Mouse (Mus musculus) liver, embryonic 14.5 days (tissue): Measurements from ENCODE around the gene Tnn. TPM values are rescaled to one million over a fixed set of nuclear protein-coding genes. Genes with fewer than 3 reads are reported as not detected.

Experiments
- ATAC-seq: fragments of 200-750 bp; cut with Nextera tagmentation; 2 replicates; pipeline ENCODE4 v1.8.0; 2017; ENCODE audit warnings: moderate number of reproducible peaks, mild to moderate bottlenecking, moderate library complexity; ENCODE audit not compliant: insufficient read depth
- DNase-seq, 3 experiments: peaks; one replicate each; pipeline ENCODE4 v3.0.0-alpha.2; 2012 to 2013; ENCODE audit warnings: low read depth in 3 of 3, low spot score in 3 of 3
- H3K27ac ChIP-seq: fragments of 300-500 bp; sonication (generic); 2 replicates; pipeline ENCODE4 v1.5.1; 2014; ENCODE audit warnings: moderate library complexity, mild to moderate bottlenecking, control low read depth, inconsistent platforms
- H3K27me3 ChIP-seq: fragments of 300-500 bp; sonication (generic); 2 replicates; pipeline ENCODE4 v1.6.1; 2014; ENCODE audit warnings: mild to moderate bottlenecking, low read length, moderate library complexity; ENCODE audit not compliant: control insufficient read depth, insufficient read depth
- H3K36me3 ChIP-seq: fragments of 300-500 bp; sonication (generic); replicated peaks from 2 replicates; pipeline ENCODE4 v1.6.1; 2014; ENCODE audit warnings: low read depth; ENCODE audit not compliant: control insufficient read depth, insufficient read depth
- H3K4me1 ChIP-seq, 2 experiments: fragments of 200-500 bp in 1 of 2; fragments of 300-500 bp in 1 of 2; sonication (generic) in 1 of 2; replicated peaks; 2 replicates each; pipeline ENCODE4 v1.6.1; 2012 to 2014; ENCODE audit warnings: antibody characterized with exemption in 1 of 2, inconsistent platforms in 1 of 2, low read length in 1 of 2; ENCODE audit not compliant: control insufficient read depth in 2 of 2, insufficient read depth in 2 of 2
- H3K4me2 ChIP-seq: fragments of 300-500 bp; sonication (generic); 2 replicates; pipeline ENCODE4 v1.6.1; 2014; ENCODE audit warnings: low read depth, mild to moderate bottlenecking, control low read depth, moderate library complexity
- H3K4me3 ChIP-seq, 2 experiments: fragments of 200-500 bp in 1 of 2; fragments of 300-500 bp in 1 of 2; sonication (generic) in 1 of 2; 2 replicates each; pipeline ENCODE4 v1.5.1; 2012 to 2014; ENCODE audit warnings: low read depth in 2 of 2, low read length in 2 of 2, mild to moderate bottlenecking in 2 of 2, control low read depth in 1 of 2, inconsistent platforms in 1 of 2, moderate library complexity in 1 of 2; ENCODE audit not compliant: insufficient read depth in 1 of 2
- H3K9ac ChIP-seq: fragments of 300-500 bp; sonication (generic); replicated peaks from 2 replicates; pipeline ENCODE4 v1.6.1; 2014; ENCODE audit warnings: mild to moderate bottlenecking, control low read depth, moderate library complexity
- H3K9me3 ChIP-seq: fragments of 300-500 bp; sonication (generic); 2 replicates; pipeline ENCODE4 v1.6.1; 2016; ENCODE audit warnings: low read length, mixed read lengths; ENCODE audit not compliant: control insufficient read depth
- CTCF ChIP-seq: IDR thresholded peaks from 2 replicates; pipeline ENCODE4 v1.5.1; 2016; ENCODE audit warnings: antibody characterized with exemption, low read depth, control low read depth
- EP300 ChIP-seq: IDR thresholded peaks from 2 replicates; pipeline ENCODE4 v1.6.1; 2016; ENCODE audit warnings: antibody characterized with exemption, low read depth
- WGBS: fragments of 180-500 bp; shearing (Covaris S2); extraction: QIAGEN DNeasy Blood & Tissue Kit; methylation state at CpG from one replicate; pipeline ENCODE4 v1.1.7; 2014; ENCODE audit not compliant: insufficient replicate concordance; 5-methylcytosine and 5-hydroxymethylcytosine counted together
- polyA plus RNA-seq, 2 experiments: library from polyadenylated mRNA; depleted of rRNA in 1 of 2; stranded (reverse) in 1 of 2; unstranded in 1 of 2; fragments of >200 nt; fragmentation: Nextera tagmentation in 1 of 2; extraction: Ambion mirVana in 1 of 2; gene quantifications; 2 replicates each; pipeline versions ENCODE4 v1.2.1 to v1.2.3; 2012 to 2014

The Tnn gene
- polyA plus RNA-seq, 2 experiments = 0.01 TPM; not detected in 1

DNA sequence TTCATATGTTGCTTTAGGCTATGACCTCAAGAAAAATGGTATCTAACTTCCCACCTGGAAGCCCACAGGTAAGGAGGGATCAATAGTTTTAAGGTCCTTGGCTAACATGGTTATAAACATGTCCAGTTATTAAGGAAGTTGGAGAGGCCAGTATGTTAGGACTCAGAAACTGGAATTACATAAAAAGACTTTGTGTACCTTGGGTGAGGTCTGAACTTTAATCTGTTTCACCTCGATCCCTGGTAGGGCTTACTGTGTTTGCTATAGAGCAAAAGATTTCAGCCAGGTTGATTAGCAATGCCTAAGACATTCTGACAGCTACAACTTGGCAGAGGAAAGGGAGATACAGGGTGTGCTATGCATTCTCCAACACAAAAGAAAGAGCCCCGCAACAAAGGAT is 29.4 kb downstream of the Tnn start:
- Histone ChIP-seq H3K9me3 (no peaks in the 10 kb centered on the region), H3K36me3 (no peaks in the 10 kb centered on the region), H3K27me3 (no peaks in the 10 kb centered on the region), H3K4me3 (no peak overlapping the region), H3K9ac (no peak overlapping the region), H3K4me2 (no peak overlapping the region), H3K27ac (no peak overlapping the region), H3K4me1 (no peaks in the 10 kb centered on the region)
- ATAC-seq (no peak), DNase-seq (no peak)
- TF ChIP-seq EP300 (no peak), CTCF (no peak)
- 61% methylated on average over 2 of the region's 2 CpGs for WGBS

DNA sequence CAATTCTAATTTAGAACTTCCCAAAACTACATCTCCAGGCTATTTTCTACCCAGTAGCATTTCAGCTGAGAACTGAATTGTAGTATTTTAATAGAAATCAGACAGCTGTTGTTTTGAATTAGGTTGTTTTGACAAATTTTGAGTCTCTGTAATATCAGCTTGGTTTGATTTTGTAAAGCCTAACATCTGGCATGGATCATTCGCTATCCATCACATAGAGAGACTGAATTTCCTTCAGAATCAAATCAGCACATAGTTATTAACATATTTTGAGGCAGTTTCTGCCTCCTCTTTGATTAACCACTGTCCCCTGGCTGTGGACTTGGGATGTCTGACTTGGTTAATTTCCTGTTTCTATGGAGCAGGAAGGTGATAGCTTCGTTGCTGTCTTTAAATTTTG is 44.8 kb downstream of the Tnn start:
- no peak for ATAC-seq

DNA sequence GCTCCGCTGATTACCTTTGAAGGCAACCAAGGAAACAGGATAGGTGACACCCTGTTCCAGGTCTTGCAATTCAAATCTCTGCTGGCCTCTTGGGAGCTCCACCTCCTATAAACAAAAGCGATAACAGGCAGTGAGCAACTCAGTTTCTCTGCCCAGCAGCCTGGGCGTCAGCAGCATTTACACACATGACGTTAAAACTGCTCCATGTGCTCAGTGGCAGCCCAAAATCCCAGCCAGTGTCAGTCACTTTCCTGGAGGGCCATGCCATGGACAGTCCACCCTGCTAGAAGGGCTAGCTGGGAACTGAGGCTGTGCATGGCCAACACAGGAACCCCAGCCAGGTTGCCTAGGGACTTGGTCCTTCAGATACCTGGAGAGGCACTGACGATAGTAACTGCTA is 48.0 kb downstream of the Tnn start:
- H3K9me3 ChIP-seq = no peaks in the 10 kb centered on the region
- H3K4me1 ChIP-seq = no peaks in the 10 kb centered on the region
- H3K27me3 ChIP-seq = no peaks in the 10 kb centered on the region
- ATAC-seq (no peak), DNase-seq (no peak)
- no peak overlapping the region for H3K4me2 ChIP-seq
- H3K27ac ChIP-seq = no peak overlapping the region
- no peak overlapping the region for H3K4me3 ChIP-seq
- H3K36me3 ChIP-seq = no peaks in the 10 kb centered on the region
- no peak for TF ChIP-seq CTCF
- TF ChIP-seq EP300 = no peak
- WGBS = 67% methylated on average over 5 of the region's 5 CpGs
- no peak overlapping the region for H3K9ac ChIP-seq

More for the DNA sequence above, 44.8 kb downstream of the Tnn start:
- DNase-seq = no peak
- H3K9me3 ChIP-seq = no peaks in the 10 kb centered on the region
- no peak overlapping the region for H3K4me3 ChIP-seq
- no peaks in the 10 kb centered on the region for H3K4me1 ChIP-seq
- no peak overlapping the region for H3K4me2 ChIP-seq
- H3K9ac ChIP-seq = no peak overlapping the region
- H3K27ac ChIP-seq = no peak overlapping the region
- 47% methylated on average over 2 of the region's 2 CpGs for WGBS
- H3K27me3 ChIP-seq = no peaks in the 10 kb centered on the region
- H3K36me3 ChIP-seq = no peaks in the 10 kb centered on the region
- TF ChIP-seq CTCF = no peak
- TF ChIP-seq EP300 = no peak

DNA sequence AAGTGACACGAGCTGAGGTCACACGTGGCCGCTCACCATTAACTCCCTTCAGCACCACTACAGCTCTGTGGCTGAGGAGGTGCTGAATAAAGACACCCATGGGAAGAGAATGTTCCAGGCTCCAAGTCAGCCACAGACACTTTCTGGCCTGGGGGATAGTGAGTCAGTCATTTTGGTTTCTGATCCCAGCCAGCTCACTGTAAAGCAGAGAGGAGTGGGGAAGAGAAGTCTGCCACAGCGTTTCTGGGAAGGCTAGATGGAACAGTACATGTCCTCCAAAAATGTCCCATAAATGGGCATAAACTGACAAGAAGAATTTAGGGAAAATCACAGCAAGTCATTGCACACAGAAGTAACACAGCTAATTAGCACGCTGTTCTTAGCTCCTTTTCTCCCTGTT is 52.4 kb downstream of the Tnn start:
- no peak for TF ChIP-seq CTCF
- no peak for TF ChIP-seq EP300
- no peaks in the 10 kb centered on the region for H3K27me3 ChIP-seq

DNA sequence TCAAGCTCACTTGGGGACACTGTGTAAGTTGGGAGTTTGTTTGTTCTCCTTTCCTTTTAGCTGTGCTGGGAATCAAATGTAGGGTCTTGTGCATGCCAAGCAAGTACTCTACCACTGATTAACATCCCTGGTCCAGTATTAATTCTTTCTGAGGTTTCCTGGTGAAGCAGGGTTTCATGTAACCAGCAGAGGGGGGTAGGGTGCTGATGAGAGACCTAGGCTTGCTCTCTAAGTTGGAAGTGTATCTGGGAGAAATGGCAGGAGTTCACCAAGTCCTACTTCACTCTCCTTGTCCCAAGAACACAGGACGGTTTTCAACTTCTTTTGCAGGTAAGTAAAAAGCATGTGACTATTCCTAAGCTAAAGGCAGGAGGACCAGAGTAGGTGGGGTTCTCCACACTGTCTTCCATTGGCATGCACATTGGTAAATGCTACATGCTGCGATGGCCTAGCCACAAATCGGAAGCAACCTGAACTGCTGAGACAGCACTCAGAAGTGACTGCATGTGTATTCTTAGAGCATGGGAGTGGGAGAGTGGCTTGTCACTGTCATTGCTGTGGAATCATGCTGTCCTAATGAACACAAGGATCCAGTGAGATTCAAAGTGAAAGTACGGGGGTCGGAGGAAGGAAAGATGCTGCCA is 53.6 kb downstream of the Tnn start:
- Histone ChIP-seq H3K27me3 (no peaks in the 10 kb centered on the region), H3K36me3 (no peaks in the 10 kb centered on the region), H3K4me2 (no peak overlapping the region), H3K27ac (no peak overlapping the region), H3K9ac (no peak overlapping the region), H3K4me1 (no peaks in the 10 kb centered on the region), H3K4me3 (no peak overlapping the region), H3K9me3 (no peaks in the 10 kb centered on the region)
- 63% methylated on average over 5 of the region's 5 CpGs for WGBS
- DNase-seq = no peak
- TF ChIP-seq CTCF (no peak), EP300 (no peak)
- no peak for ATAC-seq

More for the DNA sequence above, 52.4 kb downstream of the Tnn start:
- Histone ChIP-seq H3K4me2 (no peak overlapping the region), H3K4me3 (no peak overlapping the region), H3K9ac (no peak overlapping the region), H3K36me3 (no peaks in the 10 kb centered on the region), H3K27ac (no peak overlapping the region), H3K4me1 (no peaks in the 10 kb centered on the region), H3K9me3 (no peaks in the 10 kb centered on the region)
- 61% methylated on average over 5 of the region's 5 CpGs for WGBS
- no peak for ATAC-seq
- DNase-seq = no peak
